Mouse (Mus musculus): ENCODE data around the gene Zbtb1.

GRCm38 (mm10) chr12:76444862-76445261 is 74.8 kb downstream of the Zbtb1 start:
- no peak for TF ChIP-seq CTCF (IDR thresholded peaks at IDR 0.05; ENCODE audit: low read depth, low read length)
- TF ChIP-seq POLR2A (IDR thresholded peaks at IDR 0.05; ENCODE audit: borderline replicate concordance, low read depth, low read length), result no peak

All from bone marrow macrophage, adult 2 months (primary cell).